Mouse (Mus musculus): ENCODE measurements at regions not wholly inside any gene's neighbourhood (a gene's known extent, or its start where the extent isn't known, plus 50 kb on each side); places are given as distances from the start of the nearest gene placed in this dataset.
A peak's percentile ranks its signal among the peaks of the same experiment; 100 is the strongest.

GRCm38 (mm10) chr13:71874986-71875385, 88.5 kb downstream of the Irx1 start:
- intact Hi-C loops (cut with DNase I) = no loop called here
- no peak for DNase-seq

- intact Hi-C loops (cut with DNase I) = no loop called here
- no peak for DNase-seq
These were observed 94.8 kb downstream of the Irx1 start for GRCm38 (mm10) chr13:71868763-71869162.

- intact Hi-C loops (cut with DNase I) = no loop called here
These were observed 110.0 kb downstream of the Irx1 start for GRCm38 (mm10) chr13:71853426-71854025.

GRCm38 (mm10) chr13:71804032-71804958, 159.2 kb downstream of the Irx1 start:
- DNase-seq = no peak
- intact Hi-C loops (cut with DNase I) = no loop called here

More at GRCm38 (mm10) chr13:71853426-71854025, 110.0 kb downstream of the Irx1 start:
- no peak for DNase-seq

GRCm38 (mm10) chr13:71798288-71798687, 165.2 kb downstream of the Irx1 start:
- no peak for DNase-seq
- intact Hi-C loops (cut with DNase I) = no loop called here

GRCm38 (mm10) chr13:71784740-71785139, 178.8 kb downstream of the Irx1 start:
- intact Hi-C loops (cut with DNase I) = no loop called here
- DNase-seq = peak; percentile 38 to 41

- no peak for DNase-seq
- intact Hi-C loops (cut with DNase I) = no loop called here
These were observed 216.2 kb downstream of the Irx1 start for GRCm38 (mm10) chr13:71747003-71747965.

- no peak for DNase-seq
- intact Hi-C loops (cut with DNase I) = no loop called here
These were observed 217.0 kb downstream of the Irx1 start for GRCm38 (mm10) chr13:71746534-71746933.

GRCm38 (mm10) chr13:71736821-71737345, 226.6 kb downstream of the Irx1 start:
- intact Hi-C loops (cut with DNase I) = no loop called here
- DNase-seq = no peak

GRCm38 (mm10) chr13:71734261-71734660, 229.3 kb downstream of the Irx1 start:
- DNase-seq = no peak
- intact Hi-C loops (cut with DNase I) = no loop called here

- no peak for DNase-seq
These were observed 230.2 kb downstream of the Irx1 start for GRCm38 (mm10) chr13:71733360-71733759.

GRCm38 (mm10) chr13:71732903-71733302, 230.6 kb downstream of the Irx1 start:
- no peak for DNase-seq
- intact Hi-C loops (cut with DNase I) = no loop called here

More at GRCm38 (mm10) chr13:71733360-71733759, 230.2 kb downstream of the Irx1 start:
- intact Hi-C loops (cut with DNase I) = no loop called here

GRCm38 (mm10) chr13:71690069-71690817, 273.3 kb downstream of the Irx1 start:
- intact Hi-C loops (cut with DNase I) = no loop called here
- no peak for DNase-seq

GRCm38 (mm10) chr13:71689187-71689586, 274.3 kb downstream of the Irx1 start:
- no peak for DNase-seq
- intact Hi-C loops (cut with DNase I) = no loop called here

- no peak for DNase-seq
- intact Hi-C loops (cut with DNase I) = no loop called here
These were observed 287.4 kb downstream of the Irx1 start for GRCm38 (mm10) chr13:71676081-71676624.

- DNase-seq = peak; percentile 22 to 30
- intact Hi-C loops (cut with DNase I) = no loop called here
These were observed 293.4 kb downstream of the Irx1 start for GRCm38 (mm10) chr13:71669956-71670739.

GRCm38 (mm10) chr13:71668256-71668655, 295.3 kb downstream of the Irx1 start:
- intact Hi-C loops (cut with DNase I) = no loop called here

GRCm38 (mm10) chr13:71665221-71665916, 298.2 kb downstream of the Irx1 start:
- DNase-seq = no peak
- intact Hi-C loops (cut with DNase I) = no loop called here

More at GRCm38 (mm10) chr13:71668256-71668655, 295.3 kb downstream of the Irx1 start:
- no peak for DNase-seq

All from heart, postnatal 14 days (tissue).